Mouse (Mus musculus) adrenal gland, postnatal 4 days (tissue): ENCODE results near the gene Rnasek. TPM values are rescaled to one million over a fixed set of nuclear protein-coding genes. Genes with fewer than 3 reads are reported as not detected.

Experiments
- DNase-seq, 2 experiments: peaks; one replicate each; pipeline ENCODE4 v3.0.0; 2021 to 2022; ENCODE audit warnings: low spot score in 2 of 2, mixed read lengths in 2 of 2
- long read RNA-seq, 2 experiments: library from polyadenylated mRNA; stranded (forward); transcript quantifications; one replicate each; pipeline ENCODE4 v2.0.0; 2021
- total RNA-seq, 2 experiments: library from RNA; stranded (reverse); gene quantifications; 2 replicates each; pipeline ENCODE4 v1.2.3; 2021

Rnasek gene
- total RNA-seq: 100 to 1,000 TPM; 160 to 164 TPM
- long read RNA-seq, experiment 1, transcript Rnasek-201 (3 exons, 611 nt): minor isoform, 105 of 228 reads
- long read RNA-seq, experiment 1, transcript Rnasek-203 (2 exons, 465 nt): major isoform, 120 of 228 reads
- long read RNA-seq, experiment 1, partial matches to known transcripts: 0 of 228 reads
- long read RNA-seq, experiment 1, other reads (novel, unspliced or antisense): 2 of 228 reads
- long read RNA-seq, experiment 2, transcript Rnasek-201 (3 exons, 611 nt): major isoform, 85 of 189 reads
- long read RNA-seq, experiment 2, transcript Rnasek-203 (2 exons, 465 nt): minor isoform, 64 of 189 reads
- long read RNA-seq, experiment 2, partial matches to known transcripts: 40 of 189 reads
- long read RNA-seq, experiment 2, other reads (novel, unspliced or antisense): 0 of 189 reads

DNA sequence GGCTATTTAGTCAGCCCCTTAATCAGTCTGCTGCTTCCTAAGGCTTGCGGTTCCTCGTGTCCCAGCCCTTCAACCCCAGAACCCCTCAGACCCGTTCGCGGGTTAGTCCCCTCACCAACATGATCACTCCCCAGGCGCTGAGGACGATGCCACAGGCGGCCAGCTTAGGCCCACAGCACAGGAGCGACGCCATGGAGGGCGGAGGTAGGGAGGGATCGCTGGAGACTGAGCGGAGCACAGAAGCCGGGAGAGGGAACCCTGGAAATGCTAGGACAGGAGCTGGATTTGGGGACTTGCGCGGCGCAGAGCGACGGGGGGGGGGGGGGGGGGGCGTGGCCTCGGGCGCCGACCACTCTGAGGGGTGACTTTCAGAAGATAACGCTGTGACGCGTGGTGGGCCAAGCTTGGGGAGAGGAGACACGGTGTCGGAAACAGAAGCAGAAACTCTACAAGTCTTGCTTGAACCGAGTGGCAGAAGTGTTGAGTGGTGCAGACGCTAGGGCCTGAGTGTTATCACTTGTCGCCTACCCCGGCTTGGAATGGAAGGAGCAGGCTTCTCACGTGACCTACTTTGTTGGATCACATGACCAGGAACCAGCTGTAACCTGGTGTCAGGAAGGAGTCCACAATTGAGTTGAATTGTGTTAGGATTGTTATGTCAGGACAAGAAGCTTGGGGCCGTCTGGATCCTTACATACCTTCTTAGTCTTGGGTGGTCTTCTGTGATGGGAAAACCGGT, at the start of gene Rnasek, which contains the start of gene Gm21988:
Gene Rnasek, minus strand, starts transcription at position 302 of the 739 bp plus-strand sequence.
Gene Gm21988, minus strand, starts transcription at position 290 of the 739 bp plus-strand sequence.
- DNase-seq: peak; percentile 51 to 60

DNA sequence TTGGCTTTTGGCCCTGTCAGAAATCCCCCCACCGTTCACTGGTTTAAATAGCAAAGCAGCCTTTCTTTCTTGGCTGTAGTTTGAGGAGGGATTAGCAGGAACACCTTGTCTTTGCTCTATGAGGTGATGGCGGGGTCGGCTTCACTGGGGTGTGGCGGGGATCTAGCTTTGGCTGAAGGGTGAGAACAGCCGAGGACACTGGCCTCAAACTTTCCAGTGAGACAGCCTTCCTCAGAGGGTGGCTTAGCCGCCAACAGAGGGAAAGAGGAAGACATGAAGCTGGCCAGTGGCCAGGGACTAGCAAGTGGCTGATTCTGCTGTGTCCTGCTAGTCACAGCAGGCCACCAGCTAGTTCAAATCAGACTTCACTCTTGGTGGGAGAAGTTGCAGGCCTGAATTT, 49.6 kb upstream of the Rnasek start:
- DNase-seq: no peak

- no peak for DNase-seq
Observed at GRCm38 (mm10) chr11:70288102-70288501, 48.5 kb upstream of the Rnasek start.

DNA sequence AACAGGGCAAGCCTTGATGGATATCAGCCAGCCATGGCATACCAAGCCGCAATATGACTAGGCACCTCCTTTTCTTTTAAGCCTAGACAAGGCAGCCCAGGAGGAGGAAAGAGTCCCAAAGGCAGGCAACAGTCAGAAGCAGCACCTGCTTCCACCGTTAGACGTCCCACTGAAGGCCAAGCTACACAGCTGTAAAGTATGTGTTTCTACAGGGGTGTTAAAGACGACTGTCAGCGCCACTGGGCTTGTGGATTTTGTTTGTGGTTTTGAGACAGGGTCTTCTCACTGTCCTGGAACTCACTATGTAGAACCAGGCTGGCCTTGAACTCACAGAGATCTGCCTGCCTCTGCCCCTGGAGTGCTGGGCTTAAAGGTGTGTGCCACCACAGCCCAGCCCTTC, 46.0 kb upstream of the Rnasek start:
- no peak for DNase-seq

DNA sequence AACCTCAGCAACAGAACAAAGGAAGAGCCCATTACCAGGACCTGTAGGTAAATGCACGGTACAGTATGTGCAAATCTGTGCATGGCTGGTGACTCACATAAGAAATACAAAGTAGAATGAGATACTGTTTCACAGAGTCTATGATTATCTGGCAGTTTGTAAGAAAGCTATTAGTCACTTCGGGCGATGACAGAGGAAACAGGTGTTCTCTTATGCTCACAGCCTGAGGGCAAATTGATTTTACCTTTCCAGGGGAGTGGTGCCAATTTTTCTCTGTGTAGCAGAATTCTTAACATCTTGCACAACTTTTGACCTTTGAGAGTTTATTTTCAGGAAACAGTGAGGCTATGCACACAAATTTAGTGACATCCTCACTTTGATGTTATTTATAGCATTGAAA, 45.1 kb upstream of the Rnasek start:
- no peak for DNase-seq

- no peak for DNase-seq
Observed at GRCm38 (mm10) chr11:70283666-70284065, 44.0 kb upstream of the Rnasek start.

DNA sequence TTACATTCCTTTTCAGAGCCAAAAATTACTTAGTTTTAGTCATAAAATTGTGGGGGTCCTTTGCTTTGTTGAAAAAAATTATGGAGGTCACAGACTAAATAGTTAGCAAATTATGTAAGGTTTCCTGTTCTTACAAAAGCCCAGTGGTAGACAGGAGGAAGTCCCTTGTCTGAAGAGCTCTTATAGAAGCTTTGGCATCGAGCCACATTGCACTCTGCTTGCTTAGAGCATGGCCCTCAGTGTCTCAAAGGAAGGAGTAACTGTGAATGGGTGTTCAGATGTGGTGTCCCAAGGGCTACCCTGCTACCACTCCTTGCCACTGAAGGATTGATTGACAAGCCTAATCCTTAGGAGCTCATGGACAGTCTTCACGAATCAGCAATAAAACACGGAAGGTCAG, 40.8 kb upstream of the Rnasek start:
- DNase-seq: no peak

- DNase-seq: no peak
Observed at GRCm38 (mm10) chr11:70278961-70279360, 39.3 kb upstream of the Rnasek start.

- DNase-seq: no peak
Observed at GRCm38 (mm10) chr11:70271641-70272040, 32.0 kb upstream of the Rnasek start.

- DNase-seq: no peak
Observed at GRCm38 (mm10) chr11:70266405-70266804, 26.8 kb upstream of the Rnasek start.

- DNase-seq: no peak
Observed at GRCm38 (mm10) chr11:70265819-70266218, 26.2 kb upstream of the Rnasek start.

GRCm38 (mm10) chr11:70265252-70265651, 25.6 kb upstream of the Rnasek start:
- DNase-seq: no peak

- no peak for DNase-seq
Observed at GRCm38 (mm10) chr11:70259035-70259434, 19.4 kb upstream of the Rnasek start.

DNA sequence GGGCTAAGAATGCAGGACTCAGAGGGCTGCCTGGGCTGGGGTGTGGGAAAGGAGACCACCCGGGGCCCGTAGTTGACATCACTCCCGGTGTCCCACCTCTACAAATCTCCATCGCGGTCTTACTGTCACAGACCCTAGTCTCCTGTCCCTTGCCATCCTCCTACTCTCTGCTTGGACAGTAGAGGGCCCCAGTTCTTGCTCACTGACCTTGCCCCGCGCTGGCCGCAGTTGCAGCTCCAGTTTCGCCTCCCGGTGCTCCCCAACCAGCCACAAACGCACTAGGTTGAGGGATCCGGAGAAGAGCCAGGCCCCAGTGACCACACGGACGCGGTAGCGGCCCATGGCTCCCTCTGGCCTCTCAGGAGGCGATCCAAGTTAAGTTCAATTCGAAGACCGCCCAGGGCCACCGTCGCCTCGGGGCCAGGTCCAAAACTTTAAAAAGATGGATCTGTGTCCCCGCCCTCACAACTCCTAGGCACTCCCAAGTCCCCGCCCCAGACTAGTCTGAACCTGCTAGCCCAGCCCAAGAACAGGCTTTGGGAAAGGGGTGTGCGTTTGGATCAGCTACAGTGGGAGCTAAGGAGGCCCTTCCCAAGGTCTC, 15.4 kb upstream of the Rnasek start, which contains the start of gene Alox12:
Gene Alox12, minus strand, starts transcription at position 423 of the 601 bp plus-strand sequence.
- no peak for DNase-seq

GRCm38 (mm10) chr11:70254337-70254736, 14.7 kb upstream of the Rnasek start:
- DNase-seq: no peak

DNA sequence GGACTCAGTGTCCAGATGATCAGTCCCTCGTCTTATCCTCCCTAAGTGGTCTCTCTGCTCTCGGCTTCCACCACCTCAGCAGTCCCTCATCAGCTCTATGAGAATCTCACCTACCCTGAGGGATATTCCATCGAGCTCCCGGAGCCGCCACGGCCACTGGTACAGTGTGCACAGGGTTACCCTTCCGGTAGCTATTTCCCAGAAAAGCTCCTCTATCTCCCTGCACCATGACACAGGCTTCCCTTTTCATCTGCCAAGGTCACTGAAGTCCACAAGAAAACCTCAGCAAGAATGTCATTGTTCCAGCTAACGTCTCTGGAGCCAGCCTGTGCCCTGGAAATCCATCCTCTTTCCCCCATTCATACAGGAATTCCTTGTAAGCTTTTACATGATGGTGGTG, 12.2 kb upstream of the Rnasek start:
- DNase-seq: no peak

DNA sequence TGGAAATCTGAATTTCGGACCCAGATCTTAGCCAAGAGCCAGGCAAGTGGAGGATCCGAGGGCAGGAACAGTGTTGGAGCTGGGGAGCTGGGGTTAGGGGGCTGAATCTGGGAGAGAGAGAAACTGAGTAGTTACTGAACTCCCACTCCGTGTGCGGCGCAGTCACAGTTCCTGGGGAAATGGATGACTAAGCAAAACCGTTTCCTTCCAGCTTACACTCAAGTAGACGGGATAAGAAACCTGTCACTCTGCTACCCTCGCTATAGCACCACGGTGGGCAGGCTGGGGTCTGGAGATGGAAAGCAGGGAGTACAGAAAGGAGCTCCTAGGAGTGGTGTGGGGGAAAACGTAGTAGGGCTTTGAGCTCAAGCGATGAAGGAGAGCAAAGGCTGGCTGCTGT, 10.5 kb upstream of the Rnasek start:
- DNase-seq: no peak

DNA sequence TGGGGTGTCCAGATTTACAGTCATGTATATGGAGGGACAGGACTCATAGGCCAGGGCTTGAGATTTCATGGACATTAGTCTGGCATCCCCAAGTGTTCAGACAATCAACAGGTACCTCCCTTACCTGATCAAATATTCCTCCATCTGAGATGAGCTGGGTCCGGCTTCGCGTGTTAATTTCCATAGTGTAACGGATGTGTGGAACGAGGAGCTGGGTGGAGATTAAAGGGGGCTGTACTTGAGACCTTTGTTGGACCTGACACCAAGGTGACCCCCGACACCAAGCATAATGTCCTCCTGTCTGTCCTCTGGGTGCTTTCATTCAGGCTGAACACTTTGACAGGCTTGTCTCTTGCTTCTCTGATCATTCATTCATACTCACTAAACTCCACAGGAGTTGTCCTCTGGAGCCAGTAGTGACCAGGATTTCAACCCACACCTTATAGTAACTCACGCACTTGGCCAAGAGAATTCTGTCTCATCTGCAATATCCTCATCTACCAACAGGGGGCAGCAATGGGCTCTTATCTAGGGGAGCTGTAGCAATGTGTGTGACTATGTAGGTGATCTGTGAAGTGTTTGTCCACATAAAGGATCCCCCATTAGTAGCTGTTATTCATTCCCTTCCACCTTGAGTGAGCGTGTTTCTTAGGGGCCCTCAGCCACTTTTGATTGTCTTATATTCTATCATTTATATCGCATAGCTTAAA, 7.6 kb upstream of the Rnasek start:
- DNase-seq: peak in 1 of 2 experiments; percentile 58

GRCm38 (mm10) chr11:70242591-70242990, 2.9 kb upstream of the Rnasek start:
- no peak for DNase-seq

GRCm38 (mm10) chr11:70238591-70239440, 826 bp downstream of the Rnasek start:
- no peak for DNase-seq
